Mouse (Mus musculus): Measurements from ENCODE around the gene Gm49673. TPM values are rescaled to one million over a fixed set of nuclear protein-coding genes. Genes with fewer than 3 reads are reported as not detected.
A peak's percentile ranks its signal among the peaks of the same experiment; 100 is the strongest.
"Not testable (repeated sequence)": the region's sequence is repeated elsewhere in the genome, so short reads cannot be mapped to it uniquely, and the experiment has no call there.

Gene Gm49673
- polyA plus RNA-seq, 1 experiment from 2014 or later: not detected

DNA sequence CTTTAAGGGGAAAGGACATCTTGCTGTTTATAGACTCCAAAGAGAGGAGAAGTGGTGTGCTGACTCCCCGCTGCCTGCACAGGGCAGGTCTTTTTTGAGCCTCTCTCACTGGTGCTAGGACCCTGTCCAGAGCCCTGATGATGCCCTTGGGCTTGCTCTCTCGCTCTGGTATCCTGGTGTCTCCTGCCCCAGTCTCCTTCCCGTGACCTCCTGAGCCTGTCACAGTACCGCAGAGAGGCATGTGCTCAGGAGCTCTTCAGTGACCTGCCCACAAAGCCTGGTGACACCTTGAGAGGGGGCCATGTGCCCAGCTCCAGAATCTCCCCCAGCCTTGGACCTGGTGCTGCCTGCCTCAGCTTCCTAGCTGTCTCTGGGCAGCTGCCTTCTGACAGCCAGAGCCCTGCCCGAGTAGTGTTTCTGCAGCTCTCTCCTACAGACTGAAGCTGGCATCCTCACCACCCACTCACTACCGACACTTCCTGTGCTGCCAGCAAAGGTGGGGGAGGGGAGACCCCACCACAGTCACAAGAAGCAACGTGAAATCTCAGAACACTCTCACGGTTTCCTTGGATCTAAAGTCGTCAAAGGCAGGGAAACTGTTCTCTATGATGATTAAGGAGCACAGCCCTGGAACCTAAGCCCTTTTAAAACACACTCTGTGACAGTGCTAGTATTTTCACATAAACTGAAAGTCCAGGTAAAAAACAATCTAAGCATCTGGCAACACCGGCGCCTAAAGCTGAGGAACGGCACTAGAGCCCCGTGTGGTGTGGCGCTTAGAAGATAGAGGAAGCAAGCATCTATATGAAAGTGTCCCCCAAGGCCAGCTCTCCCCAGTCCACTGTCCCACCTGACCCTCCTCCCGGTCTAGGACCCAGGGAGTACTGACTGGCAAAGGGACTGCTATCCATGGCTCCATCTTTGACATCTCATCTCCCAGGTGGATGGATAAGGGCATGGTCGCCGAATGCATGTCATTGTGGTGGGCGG lies 54.8 kb downstream of the Gm49673 start:
- not testable (repeated sequence) for H3K9me3 ChIP-seq (ENCODE audit: control insufficient read depth, low read length); ATAC-seq (replicated peaks; ENCODE audit: low FRiP score); H3K36me3 ChIP-seq (ENCODE audit: control insufficient read depth, insufficient read depth, low read length); H3K9ac ChIP-seq (ENCODE audit: low read length); H3K4me1 ChIP-seq (replicated peaks; ENCODE audit: control insufficient read depth, insufficient read depth, low read length); H3K27me3 ChIP-seq (ENCODE audit: control insufficient read depth, insufficient read depth, low read length); DNase-seq (ENCODE audit: low spot score); H3K4me3 ChIP-seq (ENCODE audit: low read depth, low read length); H3K27ac ChIP-seq (ENCODE audit: low read depth, low read length); H3K4me2 ChIP-seq (ENCODE audit: low read depth, low read length, severe bottlenecking)
- WGBS: 59% methylated on average over 3 of the region's 18 CpGs

GRCm38 (mm10) chr17:8091320-8091719 lies 56.3 kb downstream of the Gm49673 start:
- H3K36me3 ChIP-seq (ENCODE audit: control insufficient read depth, insufficient read depth, low read length); H3K4me3 ChIP-seq (ENCODE audit: low read depth, low read length); H3K4me1 ChIP-seq (replicated peaks; ENCODE audit: control insufficient read depth, insufficient read depth, low read length); H3K9ac ChIP-seq (ENCODE audit: low read length); H3K27ac ChIP-seq (ENCODE audit: low read depth, low read length); H3K4me2 ChIP-seq (ENCODE audit: low read depth, low read length, severe bottlenecking); DNase-seq (ENCODE audit: low spot score); H3K27me3 ChIP-seq (ENCODE audit: control insufficient read depth, insufficient read depth, low read length); H3K9me3 ChIP-seq (ENCODE audit: control insufficient read depth, low read length); ATAC-seq (replicated peaks; ENCODE audit: low FRiP score): not testable (repeated sequence)
- 93% methylated on average over 14 of the region's 14 CpGs for WGBS

DNA sequence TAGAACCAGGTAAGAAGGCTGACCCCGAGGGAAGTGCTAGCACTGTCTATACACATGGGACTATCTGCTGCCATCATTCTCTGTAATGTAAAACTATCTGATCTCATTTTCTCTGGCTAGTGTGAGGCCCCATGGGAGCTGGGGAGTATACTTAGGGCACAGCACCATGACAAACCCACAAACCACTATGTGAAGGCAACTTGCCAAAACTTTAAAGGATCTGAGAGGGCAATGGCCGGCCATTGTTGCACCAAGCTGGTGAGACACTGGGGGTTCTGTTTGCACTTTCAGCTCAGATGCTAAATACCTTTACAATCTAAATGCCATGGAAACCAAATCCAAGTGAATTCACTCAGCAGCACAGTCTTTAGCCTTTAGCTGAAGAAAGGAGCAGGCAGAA lies 77.7 kb downstream of the Gm49673 start:
- H3K27me3 ChIP-seq (ENCODE audit: control insufficient read depth, insufficient read depth, low read length); H3K4me3 ChIP-seq (ENCODE audit: low read depth, low read length); H3K9ac ChIP-seq (ENCODE audit: low read length); H3K36me3 ChIP-seq (ENCODE audit: control insufficient read depth, insufficient read depth, low read length); DNase-seq (ENCODE audit: low spot score); H3K4me2 ChIP-seq (ENCODE audit: low read depth, low read length, severe bottlenecking); ATAC-seq (replicated peaks; ENCODE audit: low FRiP score); H3K9me3 ChIP-seq (ENCODE audit: control insufficient read depth, low read length); H3K27ac ChIP-seq (ENCODE audit: low read depth, low read length); H3K4me1 ChIP-seq (replicated peaks; ENCODE audit: control insufficient read depth, insufficient read depth, low read length): not testable (repeated sequence)
- WGBS: 80% methylated on average over 1 of the region's 2 CpGs

- WGBS: 76% methylated on average over 2 of the region's 3 CpGs
- not testable (repeated sequence) for H3K4me3 ChIP-seq (ENCODE audit: low read depth, low read length); ATAC-seq (replicated peaks; ENCODE audit: low FRiP score); H3K9me3 ChIP-seq (ENCODE audit: control insufficient read depth, low read length); H3K27me3 ChIP-seq (ENCODE audit: control insufficient read depth, insufficient read depth, low read length); H3K9ac ChIP-seq (ENCODE audit: low read length); H3K4me1 ChIP-seq (replicated peaks; ENCODE audit: control insufficient read depth, insufficient read depth, low read length); DNase-seq (ENCODE audit: low spot score); H3K27ac ChIP-seq (ENCODE audit: low read depth, low read length); H3K36me3 ChIP-seq (ENCODE audit: control insufficient read depth, insufficient read depth, low read length); H3K4me2 ChIP-seq (ENCODE audit: low read depth, low read length, severe bottlenecking)
Observed at GRCm38 (mm10) chr17:8056637-8057138, 90.9 kb downstream of the Gm49673 start.

- 76% methylated on average over 3 of the region's 6 CpGs for WGBS
- ATAC-seq (replicated peaks; ENCODE audit: low FRiP score): not testable (repeated sequence)
Observed at GRCm38 (mm10) chr17:8055919-8056589, 91.5 kb downstream of the Gm49673 start.

DNA sequence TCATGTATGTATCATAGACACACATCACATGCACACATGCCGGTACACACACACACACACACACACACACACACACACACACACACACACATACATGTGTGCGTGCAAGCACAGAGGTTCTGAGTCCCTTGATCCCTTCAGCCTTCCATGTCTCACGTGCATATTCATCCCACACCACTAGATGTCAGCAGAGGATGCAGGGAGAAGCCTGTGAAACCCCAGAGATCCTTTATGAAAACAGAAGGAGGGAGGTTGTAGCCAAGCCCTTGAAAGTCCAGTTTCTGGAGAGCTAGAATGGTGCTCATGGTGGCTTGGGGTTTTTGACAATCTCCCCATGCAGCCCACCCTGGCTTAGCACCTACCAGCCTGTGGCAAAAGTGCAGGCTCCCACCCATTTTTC lies 96.3 kb downstream of the Gm49673 start:
- H3K4me3 ChIP-seq (ENCODE audit: low read depth, low read length); H3K4me1 ChIP-seq (replicated peaks; ENCODE audit: control insufficient read depth, insufficient read depth, low read length); H3K27me3 ChIP-seq (ENCODE audit: control insufficient read depth, insufficient read depth, low read length); H3K36me3 ChIP-seq (ENCODE audit: control insufficient read depth, insufficient read depth, low read length); H3K4me2 ChIP-seq (ENCODE audit: low read depth, low read length, severe bottlenecking); H3K9me3 ChIP-seq (ENCODE audit: control insufficient read depth, low read length); H3K9ac ChIP-seq (ENCODE audit: low read length); H3K27ac ChIP-seq (ENCODE audit: low read depth, low read length); ATAC-seq (replicated peaks; ENCODE audit: low FRiP score): not testable (repeated sequence)
- WGBS: 41% methylated on average over 3 of the region's 3 CpGs
- DNase-seq (ENCODE audit: low spot score): peak; percentile 53

More at GRCm38 (mm10) chr17:8055919-8056589, 91.5 kb downstream of the Gm49673 start:
- DNase-seq (ENCODE audit: low spot score): peak; percentile 2
- not testable (repeated sequence) for H3K27me3 ChIP-seq (ENCODE audit: control insufficient read depth, insufficient read depth, low read length); H3K9ac ChIP-seq (ENCODE audit: low read length); H3K9me3 ChIP-seq (ENCODE audit: control insufficient read depth, low read length); H3K4me2 ChIP-seq (ENCODE audit: low read depth, low read length, severe bottlenecking); H3K36me3 ChIP-seq (ENCODE audit: control insufficient read depth, insufficient read depth, low read length); H3K27ac ChIP-seq (ENCODE audit: low read depth, low read length); H3K4me3 ChIP-seq (ENCODE audit: low read depth, low read length); H3K4me1 ChIP-seq (replicated peaks; ENCODE audit: control insufficient read depth, insufficient read depth, low read length)

DNA sequence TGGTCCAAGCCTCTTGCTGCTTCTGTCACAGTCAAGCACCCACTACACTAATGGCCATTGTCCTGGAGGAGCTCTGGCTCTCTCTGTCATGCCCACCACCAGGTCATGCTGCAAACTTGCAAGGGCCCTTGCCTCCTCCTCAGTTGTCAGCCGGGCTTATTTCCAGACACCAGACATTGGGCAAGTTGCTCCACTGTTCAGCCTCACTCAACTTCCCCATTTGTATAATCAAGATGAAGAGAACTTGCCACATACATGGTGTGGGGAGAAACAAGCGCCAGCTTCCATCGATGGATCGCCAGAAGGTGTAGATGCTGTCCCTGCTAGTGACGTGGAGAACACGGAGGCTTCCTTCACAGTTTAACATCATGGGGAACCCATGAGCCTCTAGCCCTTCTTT lies 97.4 kb downstream of the Gm49673 start:
- 87% methylated on average over 5 of the region's 6 CpGs for WGBS
- not testable (repeated sequence) for H3K36me3 ChIP-seq (ENCODE audit: control insufficient read depth, insufficient read depth, low read length); H3K4me3 ChIP-seq (ENCODE audit: low read depth, low read length); H3K27me3 ChIP-seq (ENCODE audit: control insufficient read depth, insufficient read depth, low read length); H3K9ac ChIP-seq (ENCODE audit: low read length); ATAC-seq (replicated peaks; ENCODE audit: low FRiP score); H3K9me3 ChIP-seq (ENCODE audit: control insufficient read depth, low read length); H3K4me2 ChIP-seq (ENCODE audit: low read depth, low read length, severe bottlenecking); DNase-seq (ENCODE audit: low spot score); H3K4me1 ChIP-seq (replicated peaks; ENCODE audit: control insufficient read depth, insufficient read depth, low read length); H3K27ac ChIP-seq (ENCODE audit: low read depth, low read length)

GRCm38 (mm10) chr17:8046178-8046577 lies 101.4 kb downstream of the Gm49673 start:
- H3K27me3 ChIP-seq (ENCODE audit: control insufficient read depth, insufficient read depth, low read length); H3K9ac ChIP-seq (ENCODE audit: low read length); H3K36me3 ChIP-seq (ENCODE audit: control insufficient read depth, insufficient read depth, low read length); DNase-seq (ENCODE audit: low spot score); H3K4me1 ChIP-seq (replicated peaks; ENCODE audit: control insufficient read depth, insufficient read depth, low read length); H3K4me2 ChIP-seq (ENCODE audit: low read depth, low read length, severe bottlenecking); H3K4me3 ChIP-seq (ENCODE audit: low read depth, low read length); ATAC-seq (replicated peaks; ENCODE audit: low FRiP score); H3K27ac ChIP-seq (ENCODE audit: low read depth, low read length); H3K9me3 ChIP-seq (ENCODE audit: control insufficient read depth, low read length): not testable (repeated sequence)
- 0% methylated on average over 2 of the region's 5 CpGs for WGBS
